Mouse (Mus musculus): ENCODE results near the gene Atp13a5.

Gene Atp13a5

GRCm38 (mm10) chr16:29205581-29205980 lies 173.0 kb downstream of the Atp13a5 start:
- no peak for DNase-seq (ENCODE audit: low spot score in 2 of 2)

GRCm38 (mm10) chr16:29204875-29205274 lies 173.7 kb downstream of the Atp13a5 start:
- DNase-seq (ENCODE audit: low spot score in 2 of 2) = no peak

GRCm38 (mm10) chr16:29201146-29201545 lies 177.4 kb downstream of the Atp13a5 start:
- DNase-seq (ENCODE audit: low spot score in 2 of 2) = no peak

GRCm38 (mm10) chr16:29198461-29198860 lies 180.1 kb downstream of the Atp13a5 start:
- peak in 1 of 2 experiments; percentile 27 for DNase-seq (ENCODE audit: low spot score in 2 of 2)

- no peak for DNase-seq (ENCODE audit: low spot score in 2 of 2)
Measured at GRCm38 (mm10) chr16:29195156-29195555, 183.4 kb downstream of the Atp13a5 start.

GRCm38 (mm10) chr16:29193981-29194380 lies 184.6 kb downstream of the Atp13a5 start:
- no peak for DNase-seq (ENCODE audit: low spot score in 2 of 2)

GRCm38 (mm10) chr16:29192911-29193310 lies 185.6 kb downstream of the Atp13a5 start:
- DNase-seq (ENCODE audit: low spot score in 2 of 2) = no peak

All from urinary bladder, adult 18-20 months (tissue).